Mouse (Mus musculus) neural tube, embryonic 12.5 days (tissue): ENCODE results near the gene Kcnn1. TPM values are rescaled to one million over a fixed set of nuclear protein-coding genes. Genes with fewer than 3 reads are reported as not detected.

ENCODE experiments used
- ATAC-seq: fragments of 200-750 bp; cut with Nextera tagmentation; 2 replicates; pipeline ENCODE4 v1.8.0; 2017; ENCODE audit warnings: low read depth, mild to moderate bottlenecking, moderate TSS enrichment, moderate library complexity; ENCODE audit not compliant: low FRiP score
- H3K27ac ChIP-seq: fragments of 300-500 bp; sonication (generic); 2 replicates; pipeline ENCODE4 v1.5.1; 2016
- H3K27me3 ChIP-seq: fragments of 300-500 bp; sonication (generic); replicated peaks from 2 replicates; pipeline ENCODE4 v1.6.1; 2016; ENCODE audit warnings: mild to moderate bottlenecking
- H3K36me3 ChIP-seq: fragments of 300-500 bp; sonication (generic); 2 replicates; pipeline ENCODE4 v1.6.1; 2016; ENCODE audit warnings: mild to moderate bottlenecking
- H3K4me1 ChIP-seq: fragments of 300-500 bp; sonication (generic); 2 replicates; pipeline ENCODE4 v1.6.1; 2016
- H3K4me2 ChIP-seq: fragments of 300-500 bp; sonication (generic); replicated peaks from 2 replicates; pipeline ENCODE4 v1.6.1; 2016; ENCODE audit warnings: mild to moderate bottlenecking
- H3K4me3 ChIP-seq: fragments of 300-500 bp; sonication (generic); 2 replicates; pipeline ENCODE4 v1.5.1; 2016
- H3K9ac ChIP-seq: fragments of 300-500 bp; sonication (generic); 2 replicates; pipeline ENCODE4 v1.6.1; 2016; ENCODE audit warnings: mild to moderate bottlenecking
- H3K9me3 ChIP-seq: fragments of 300-500 bp; sonication (generic); 2 replicates; pipeline ENCODE4 v1.6.1; 2016; ENCODE audit warnings: mild to moderate bottlenecking
- WGBS: fragments of 180-500 bp; shearing (Covaris S2); methylation state at CpG from one replicate; pipeline ENCODE4 v1.1.7; 2016; 5-methylcytosine and 5-hydroxymethylcytosine counted together
- polyA plus RNA-seq: library from polyadenylated mRNA; unstranded; fragments of >200 nt; fragmentation: Nextera tagmentation; extraction: Ambion mirVana; gene quantifications from 2 replicates; pipeline ENCODE4 v1.2.1, GENCODE M21; 2016

Gene Kcnn1
- polyA plus RNA-seq, 1 experiment from 2014 or later = 24.8 TPM

DNA sequence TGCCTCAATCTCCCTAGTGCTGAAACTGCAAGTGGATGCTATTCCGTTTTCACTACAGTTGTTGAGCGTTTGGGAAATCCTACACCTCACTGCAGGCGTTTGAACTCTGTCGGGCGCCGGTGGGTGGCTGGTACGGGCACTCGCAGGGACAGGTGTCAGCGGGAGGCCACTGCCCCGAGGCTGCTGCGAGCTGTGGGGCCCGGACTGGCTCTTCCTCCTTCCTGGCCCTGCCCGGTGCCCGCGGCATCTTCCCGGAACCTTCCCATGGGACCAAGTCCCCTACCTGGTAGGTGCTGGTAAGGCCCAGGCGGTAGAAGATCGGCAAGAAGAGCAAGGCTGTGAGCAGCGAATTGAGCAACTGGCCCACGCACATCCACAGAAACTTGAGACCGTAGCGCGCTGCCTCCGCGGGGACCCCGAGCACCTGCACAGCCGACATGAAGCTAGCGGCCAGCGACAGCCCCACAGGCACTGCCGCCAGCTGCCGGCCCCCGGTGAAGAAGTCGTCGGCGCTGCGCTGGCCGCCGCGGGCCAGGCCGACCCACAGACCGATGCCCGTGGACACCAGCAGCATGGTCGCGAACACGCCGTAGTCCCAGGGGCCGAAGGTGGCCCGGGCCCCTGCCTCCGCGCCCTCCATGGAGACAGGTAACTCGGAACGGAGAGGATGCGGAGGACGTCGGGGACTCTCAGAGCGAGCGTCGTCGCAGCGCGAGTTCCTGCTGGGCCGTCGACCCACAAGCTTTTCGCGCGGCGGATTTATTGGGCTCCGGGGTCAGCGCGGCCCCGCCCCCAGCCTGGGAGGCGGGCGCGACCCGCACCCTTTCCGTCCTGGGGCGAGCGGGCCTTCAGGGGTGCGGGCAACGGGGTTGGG is 29.2 kb upstream of the Kcnn1 start, which contains the start of gene Slc5a5:
Gene Slc5a5 (minus strand): TSS at position 736 of the 874 bp plus-strand sequence.
- WGBS = 3% methylated on average over 80 of the region's 80 CpGs
- Histone ChIP-seq H3K4me1 (peaks cover 26% of the 10 kb centered on the region), H3K9me3 (no peaks in the 10 kb centered on the region), H3K27ac (no peak within 1 kb of the TSS), H3K27me3 (peaks cover 66% of the 10 kb centered on the region), H3K4me2 (peak within 1 kb of the TSS; percentile 53), H3K36me3 (peaks cover 26% of the 10 kb centered on the region), H3K9ac (peak within 1 kb of the TSS; percentile 51), H3K4me3 (peak within 1 kb of the TSS; percentile 28)
- no peak for ATAC-seq

DNA sequence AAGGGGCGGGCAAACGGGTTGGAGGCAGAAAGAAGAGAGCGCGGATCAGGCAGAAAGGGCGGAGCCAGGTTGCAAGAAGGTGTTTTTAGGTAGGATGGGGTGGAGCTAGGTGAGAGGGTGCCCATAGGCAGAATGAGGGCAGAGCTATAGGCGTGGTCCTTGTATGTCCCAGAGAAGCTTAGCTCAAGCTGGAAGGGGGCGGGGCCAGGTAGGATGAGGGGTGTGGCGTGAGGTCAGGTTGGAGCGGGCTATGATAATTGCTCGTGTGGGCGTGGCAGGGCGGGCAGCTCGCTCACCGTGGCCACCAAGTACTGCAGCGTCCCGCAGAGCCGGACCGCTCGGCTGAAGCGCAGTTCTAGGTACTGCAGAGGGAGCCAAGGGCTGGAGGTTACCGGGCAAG is 28.3 kb upstream of the Kcnn1 start:
- Histone ChIP-seq H3K4me3 (no peak overlapping the region), H3K4me2 (no peak overlapping the region), H3K4me1 (peaks cover 24% of the 10 kb centered on the region), H3K9ac (no peak overlapping the region), H3K27ac (no peak overlapping the region), H3K36me3 (peaks cover 26% of the 10 kb centered on the region), H3K9me3 (no peaks in the 10 kb centered on the region), H3K27me3 (peaks cover 68% of the 10 kb centered on the region)
- 4% methylated on average over 21 of the region's 21 CpGs for WGBS
- ATAC-seq = no peak

DNA sequence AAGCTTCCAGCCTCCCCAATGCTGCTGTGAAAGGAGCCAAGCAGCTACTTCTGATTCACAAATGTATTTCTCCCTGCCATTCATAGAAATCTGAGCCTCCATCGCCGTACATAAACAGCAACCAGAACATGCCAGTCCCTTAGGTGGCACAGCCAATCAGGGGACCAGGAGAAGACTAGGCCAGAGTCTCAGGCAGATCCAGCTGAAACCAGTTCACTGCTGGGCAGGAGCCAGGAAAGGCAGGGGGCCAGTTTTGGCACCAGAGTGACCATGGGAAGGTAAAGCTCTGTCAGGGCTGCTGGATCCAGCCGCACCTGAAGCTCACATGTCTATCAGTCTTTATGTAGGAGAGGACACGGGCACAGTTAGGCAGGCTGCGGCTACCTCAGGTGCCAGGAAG is 27.6 kb upstream of the Kcnn1 start:
- Histone ChIP-seq H3K27me3 (peaks cover 74% of the 10 kb centered on the region), H3K4me3 (no peak overlapping the region), H3K9me3 (no peaks in the 10 kb centered on the region), H3K4me1 (peaks cover 17% of the 10 kb centered on the region), H3K27ac (no peak overlapping the region), H3K4me2 (no peak overlapping the region), H3K9ac (no peak overlapping the region), H3K36me3 (peaks cover 23% of the 10 kb centered on the region)
- no peak for ATAC-seq
- WGBS = 91% methylated on average over 5 of the region's 5 CpGs

GRCm38 (mm10) chr8:70887669-70888068 is 24.6 kb upstream of the Kcnn1 start:
- Histone ChIP-seq H3K27ac (no peak overlapping the region), H3K36me3 (0 out of 2 replicates have a peak, but pooled peaks cover 2% of the 10 kb centered on the region), H3K9ac (peak overlapping the region; percentile 35; the same call in 1 of the 2 replicates), H3K4me2 (peak overlapping the region; percentile 49), H3K27me3 (peaks cover 54% of the 10 kb centered on the region), H3K9me3 (no peaks in the 10 kb centered on the region), H3K4me1 (peaks cover 15% of the 10 kb centered on the region), H3K4me3 (peak overlapping the region; percentile 22; the same call in 1 of the 2 replicates)
- WGBS = 5% methylated on average over 18 of the region's 18 CpGs
- peak; percentile 64 for ATAC-seq

DNA sequence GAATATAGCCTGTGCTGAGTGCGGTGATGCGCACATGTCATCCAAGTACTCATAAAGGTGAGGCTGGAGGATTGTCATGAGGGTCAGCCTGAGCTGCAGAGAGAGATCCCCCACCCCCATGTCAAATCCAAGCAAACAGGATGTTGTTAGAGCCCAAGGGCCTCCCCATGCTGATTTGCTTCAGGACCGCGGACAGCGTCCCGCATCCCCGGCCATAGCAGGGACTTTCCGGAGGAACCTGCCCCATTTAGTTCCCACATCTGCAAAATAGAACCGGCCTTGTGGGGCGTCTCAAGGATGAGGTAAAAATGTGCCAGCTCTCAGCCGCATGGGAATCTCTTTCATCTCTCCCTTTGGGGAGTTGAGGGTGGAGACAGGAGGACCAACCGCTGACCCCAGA is 22.6 kb upstream of the Kcnn1 start:
- no peak overlapping the region for H3K27ac ChIP-seq
- no peaks in the 10 kb centered on the region for H3K36me3 ChIP-seq
- peaks cover 34% of the 10 kb centered on the region for H3K27me3 ChIP-seq
- no peak overlapping the region for H3K9ac ChIP-seq
- H3K4me2 ChIP-seq = no peak overlapping the region
- H3K4me1 ChIP-seq = peaks cover 6% of the 10 kb centered on the region; the same call in 1 of the 2 replicates
- ATAC-seq = no peak
- no peaks in the 10 kb centered on the region for H3K9me3 ChIP-seq
- no peak overlapping the region for H3K4me3 ChIP-seq
- 14% methylated on average over 12 of the region's 12 CpGs for WGBS

- H3K36me3 ChIP-seq = no peaks in the 10 kb centered on the region
- peaks cover 32% of the 10 kb centered on the region for H3K27me3 ChIP-seq
- no peak overlapping the region for H3K27ac ChIP-seq
- no peak for ATAC-seq
- H3K4me3 ChIP-seq = no peak overlapping the region
- 90% methylated on average over 10 of the region's 10 CpGs for whole genome bisulfite sequencing
- no peak overlapping the region for H3K9ac ChIP-seq
- no peak overlapping the region for H3K4me2 ChIP-seq
- H3K4me1 ChIP-seq = peaks cover 12% of the 10 kb centered on the region; the same call in 1 of the 2 replicates
- no peaks in the 10 kb centered on the region for H3K9me3 ChIP-seq
Observed at GRCm38 (mm10) chr8:70884683-70885082, 21.6 kb upstream of the Kcnn1 start.

- Histone ChIP-seq H3K4me3 (no peak overlapping the region), H3K27me3 (peaks cover 27% of the 10 kb centered on the region), H3K4me1 (peaks cover 13% of the 10 kb centered on the region; the same call in 1 of the 2 replicates), H3K36me3 (no peaks in the 10 kb centered on the region), H3K27ac (no peak overlapping the region), H3K9ac (no peak overlapping the region), H3K9me3 (no peaks in the 10 kb centered on the region), H3K4me2 (no peak overlapping the region)
- no peak for ATAC-seq
- WGBS = 79% methylated on average over 4 of the region's 4 CpGs
Observed at GRCm38 (mm10) chr8:70884186-70884585, 21.1 kb upstream of the Kcnn1 start.

GRCm38 (mm10) chr8:70880546-70880945 is 17.5 kb upstream of the Kcnn1 start:
- Histone ChIP-seq H3K4me3 (no peak overlapping the region), H3K36me3 (no peaks in the 10 kb centered on the region), H3K4me2 (no peak overlapping the region), H3K9me3 (no peaks in the 10 kb centered on the region), H3K27ac (no peak overlapping the region), H3K4me1 (peaks cover 7% of the 10 kb centered on the region; the same call in 1 of the 2 replicates), H3K27me3 (peaks cover 7% of the 10 kb centered on the region; the same call in 1 of the 2 replicates), H3K9ac (no peak overlapping the region)
- whole genome bisulfite sequencing = 32% methylated on average over 11 of the region's 11 CpGs
- no peak for ATAC-seq

DNA sequence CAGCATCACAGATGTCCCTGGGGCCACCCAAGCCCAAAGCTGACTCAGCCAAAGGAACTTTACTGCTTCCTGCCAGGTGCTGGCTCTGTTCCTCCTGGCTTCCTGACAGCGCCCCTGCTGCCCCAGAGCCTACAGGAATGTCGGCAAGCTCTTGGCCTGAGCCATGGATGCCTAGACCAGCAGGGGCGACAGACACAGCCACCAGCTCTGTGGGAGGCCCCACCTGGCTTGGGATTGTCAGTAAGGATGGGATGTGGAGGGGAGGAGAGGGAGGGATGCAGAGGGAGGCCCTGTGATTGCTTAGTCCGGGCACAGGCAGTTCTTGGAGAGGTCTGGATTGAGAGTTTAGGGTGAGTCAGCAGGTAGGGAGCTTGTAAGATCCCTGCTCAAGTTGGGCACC is 17.1 kb upstream of the Kcnn1 start:
- 0 out of 2 replicates have a peak overlapping the region, but pooled peaks have one; percentile 21 for H3K9ac ChIP-seq
- no peak overlapping the region for H3K27ac ChIP-seq
- no peaks in the 10 kb centered on the region for H3K9me3 ChIP-seq
- 11% methylated on average over 4 of the region's 4 CpGs for whole genome bisulfite sequencing
- no peak for ATAC-seq
- no peaks in the 10 kb centered on the region for H3K36me3 ChIP-seq
- H3K27me3 ChIP-seq = peaks cover 7% of the 10 kb centered on the region; the same call in 1 of the 2 replicates
- no peak overlapping the region for H3K4me2 ChIP-seq
- peaks cover 7% of the 10 kb centered on the region; the same call in 1 of the 2 replicates for H3K4me1 ChIP-seq
- H3K4me3 ChIP-seq = no peak overlapping the region

GRCm38 (mm10) chr8:70879500-70879899 is 16.4 kb upstream of the Kcnn1 start:
- WGBS = 52% methylated on average over 4 of the region's 4 CpGs
- ATAC-seq = no peak

GRCm38 (mm10) chr8:70878178-70878577 is 15.1 kb upstream of the Kcnn1 start:
- Histone ChIP-seq H3K9ac (no peak overlapping the region), H3K4me3 (no peak overlapping the region), H3K4me1 (peaks cover 7% of the 10 kb centered on the region; the same call in 1 of the 2 replicates), H3K9me3 (no peaks in the 10 kb centered on the region), H3K27me3 (0 out of 2 replicates have a peak, but pooled peaks cover 7% of the 10 kb centered on the region), H3K4me2 (no peak overlapping the region), H3K27ac (no peak overlapping the region), H3K36me3 (no peaks in the 10 kb centered on the region)
- ATAC-seq = no peak
- whole genome bisulfite sequencing = 69% methylated on average over 2 of the region's 2 CpGs

More at GRCm38 (mm10) chr8:70879500-70879899, 16.4 kb upstream of the Kcnn1 start:
- Histone ChIP-seq H3K4me3 (no peak overlapping the region), H3K27ac (no peak overlapping the region), H3K9me3 (no peaks in the 10 kb centered on the region), H3K36me3 (no peaks in the 10 kb centered on the region), H3K4me2 (no peak overlapping the region), H3K27me3 (0 out of 2 replicates have a peak, but pooled peaks cover 7% of the 10 kb centered on the region), H3K9ac (no peak overlapping the region), H3K4me1 (peaks cover 7% of the 10 kb centered on the region; the same call in 1 of the 2 replicates)

GRCm38 (mm10) chr8:70876382-70876781 is 13.3 kb upstream of the Kcnn1 start:
- no peaks in the 10 kb centered on the region for H3K36me3 ChIP-seq
- no peaks in the 10 kb centered on the region for H3K9me3 ChIP-seq
- no peak overlapping the region for H3K4me2 ChIP-seq
- H3K27me3 ChIP-seq = 0 out of 2 replicates have a peak, but pooled peaks cover 7% of the 10 kb centered on the region
- 76% methylated on average over 4 of the region's 4 CpGs for WGBS
- H3K27ac ChIP-seq = no peak overlapping the region
- H3K4me1 ChIP-seq = peaks cover 20% of the 10 kb centered on the region; the same call in 1 of the 2 replicates
- ATAC-seq = no peak
- H3K4me3 ChIP-seq = no peak overlapping the region
- no peak overlapping the region for H3K9ac ChIP-seq
